Mouse (Mus musculus) megakaryocyte, embryonic 14.5 days (primary cell): ENCODE results near the gene Srgap3. TPM values are rescaled to one million over a fixed set of nuclear protein-coding genes. Genes with fewer than 3 reads are reported as not detected.
A peak's percentile ranks its signal among the peaks of the same experiment; 100 is the strongest.

Experiments
- H3K27me3 ChIP-seq: replicated peaks from 2 replicates; pipeline ENCODE3; 2012; ENCODE audit warnings: inconsistent platforms
- H3K36me3 ChIP-seq: replicated peaks from 2 replicates; pipeline ENCODE3; 2012; ENCODE audit warnings: low read length, inconsistent platforms, mixed read lengths
- H3K4me1 ChIP-seq: 2 replicates; pipeline ENCODE4 v1.6.1; 2012; ENCODE audit warnings: inconsistent platforms
- H3K4me3 ChIP-seq: replicated peaks from 2 replicates; pipeline ENCODE3; 2012; ENCODE audit warnings: moderate library complexity, mild to moderate bottlenecking, inconsistent platforms
- H3K9me3 ChIP-seq: 2 replicates; pipeline ENCODE4 v1.6.1; 2012; ENCODE audit warnings: inconsistent platforms
- FLI1 ChIP-seq: IDR thresholded peaks from 2 replicates; pipeline ENCODE4 v1.6.1; 2012; ENCODE audit warnings: low read length, inconsistent platforms, mixed read lengths
- GATA1 ChIP-seq: IDR thresholded peaks from 3 replicates; pipeline ENCODE4 v1.6.1; 2012; ENCODE audit warnings: mixed read lengths, low read length, inconsistent platforms, borderline replicate concordance
- polyA plus RNA-seq: library from polyadenylated mRNA; stranded (reverse); fragments of >175 nt; gene quantifications from 2 replicates; pipeline ENCODE4 v1.2.3, GENCODE M21; 2012; ENCODE audit warnings: low replicate concordance; ENCODE audit not compliant: insufficient read depth

The Srgap3 gene
- polyA plus RNA-seq, 1 experiment = 8.3 TPM

DNA sequence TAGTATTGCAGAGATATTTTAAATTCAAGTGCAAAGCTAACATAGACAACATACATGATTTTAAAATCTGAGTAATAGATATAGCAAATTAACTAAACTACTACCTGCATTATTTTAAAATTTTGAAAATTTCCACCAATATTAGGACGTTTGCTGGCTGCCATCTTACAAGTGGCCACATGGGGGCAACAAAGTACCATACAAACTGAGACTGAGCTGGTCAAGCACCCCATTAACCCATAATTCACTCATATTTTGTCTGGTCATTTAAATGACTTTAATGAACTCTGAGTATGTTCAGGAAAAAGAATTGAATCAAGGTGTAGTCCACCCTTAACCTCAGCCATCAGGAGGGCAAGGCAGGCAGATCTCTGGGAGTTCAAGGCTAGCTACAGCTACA lies 246.7 kb downstream of the Srgap3 start:
- H3K4me1 ChIP-seq = peaks cover 49% of the 10 kb centered on the region
- H3K36me3 ChIP-seq = peaks cover 10% of the 10 kb centered on the region
- H3K27me3 ChIP-seq = no peaks in the 10 kb centered on the region
- peaks cover 5% of the 10 kb centered on the region for H3K9me3 ChIP-seq
- H3K4me3 ChIP-seq = no peak overlapping the region
- no peak for TF ChIP-seq GATA1
- TF ChIP-seq FLI1 = no peak

DNA sequence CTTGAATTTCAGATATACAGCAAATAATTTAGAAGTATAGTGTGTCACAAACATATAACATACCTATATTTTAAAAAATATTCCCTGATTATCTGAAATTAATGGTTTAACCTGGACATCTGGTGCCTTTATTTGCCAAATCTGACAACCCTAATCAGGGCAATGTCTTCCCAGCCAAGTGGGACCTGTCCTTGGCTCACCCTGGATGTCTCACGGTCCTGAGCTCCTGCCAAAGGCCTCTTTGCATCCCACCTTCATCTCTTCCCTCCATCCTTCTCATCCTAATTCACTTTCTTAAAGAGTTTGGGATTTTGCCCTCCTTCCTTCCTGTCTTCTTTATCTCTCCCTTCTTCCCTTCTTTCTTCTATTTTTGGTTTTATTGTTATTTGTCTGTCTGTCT lies 248.0 kb downstream of the Srgap3 start:
- H3K4me1 ChIP-seq = peaks cover 60% of the 10 kb centered on the region
- H3K27me3 ChIP-seq = no peaks in the 10 kb centered on the region
- TF ChIP-seq GATA1 = no peak
- TF ChIP-seq FLI1 = no peak
- peaks cover 6% of the 10 kb centered on the region for H3K36me3 ChIP-seq
- peaks cover 3% of the 10 kb centered on the region for H3K9me3 ChIP-seq
- no peak overlapping the region for H3K4me3 ChIP-seq

DNA sequence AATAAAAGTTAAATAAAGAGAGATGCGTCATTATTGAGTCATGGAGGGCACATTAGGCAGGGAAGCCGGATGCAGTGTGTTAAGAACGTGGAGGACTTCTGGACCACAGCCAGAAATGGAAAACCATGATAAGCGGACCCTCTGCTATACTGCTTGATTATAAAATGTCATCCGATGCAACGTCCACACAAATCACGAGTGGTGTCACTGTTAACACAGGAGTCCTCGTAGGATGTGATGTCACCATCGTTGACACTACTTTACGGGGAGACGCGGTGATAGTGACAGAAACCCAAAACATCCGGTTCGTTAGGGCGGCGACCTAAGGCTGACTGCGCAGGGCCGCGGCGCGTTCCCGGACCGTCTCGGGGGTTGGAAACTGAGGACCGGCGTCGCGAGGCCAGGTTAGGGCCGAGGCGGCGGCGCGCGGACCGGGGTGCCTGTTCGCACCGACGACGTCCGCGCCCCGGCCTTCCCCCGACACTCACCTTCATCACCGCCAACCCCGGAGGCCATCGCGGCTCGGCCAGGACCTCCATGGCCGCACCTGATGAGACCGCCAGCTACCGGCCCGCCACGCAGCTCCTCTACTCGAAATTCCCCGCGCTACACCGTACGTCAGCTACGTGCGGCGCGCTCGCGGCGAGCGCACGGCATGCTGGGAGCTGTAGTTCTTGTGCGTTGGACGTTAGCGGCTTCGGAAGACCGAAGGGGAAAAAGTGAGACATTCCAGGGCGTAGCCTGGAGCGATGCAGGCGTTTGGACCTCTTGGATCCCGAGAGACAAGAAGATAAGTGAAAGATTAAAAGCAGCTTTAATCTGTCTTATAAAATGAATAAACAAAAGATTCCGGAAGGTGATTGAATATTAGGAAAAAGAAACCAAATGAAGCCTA lies 250.8 kb downstream of the Srgap3 start, which contains the start of gene Rad18:
Gene Rad18, minus strand, starts transcription at position 631 of the 895 bp plus-strand sequence.
- no peaks in the 10 kb centered on the region for H3K27me3 ChIP-seq
- H3K36me3 ChIP-seq = peaks cover 27% of the 10 kb centered on the region
- H3K4me3 ChIP-seq = peak within 1 kb of the TSS; percentile 97
- H3K4me1 ChIP-seq = peaks cover 84% of the 10 kb centered on the region
- TF ChIP-seq FLI1 = no peak
- no peak for TF ChIP-seq GATA1
- no peaks in the 10 kb centered on the region for H3K9me3 ChIP-seq

DNA sequence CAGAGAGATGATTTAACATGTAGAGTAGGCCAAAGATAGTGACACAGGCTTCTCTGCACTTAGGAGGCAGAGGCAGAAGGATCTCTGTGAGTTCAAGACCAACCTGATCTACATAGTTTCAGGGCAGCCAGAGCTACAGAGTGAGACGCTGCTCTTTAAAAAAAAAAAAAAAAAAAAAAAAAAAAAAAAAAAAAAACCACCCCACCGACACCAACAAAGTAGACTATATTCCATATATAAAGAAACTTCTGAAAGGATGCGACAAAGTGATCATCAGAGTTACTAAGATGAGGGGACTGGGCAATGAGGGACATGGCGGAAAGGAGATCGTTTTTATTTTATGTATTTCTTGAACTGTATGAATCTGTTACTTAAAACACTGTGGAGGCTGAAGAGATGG lies 252.6 kb downstream of the Srgap3 start:
- Histone ChIP-seq H3K4me1 (peaks cover 73% of the 10 kb centered on the region), H3K27me3 (no peaks in the 10 kb centered on the region), H3K9me3 (no peaks in the 10 kb centered on the region), H3K36me3 (peaks cover 45% of the 10 kb centered on the region), H3K4me3 (no peak overlapping the region)
- TF ChIP-seq FLI1 (no peak), GATA1 (no peak)

DNA sequence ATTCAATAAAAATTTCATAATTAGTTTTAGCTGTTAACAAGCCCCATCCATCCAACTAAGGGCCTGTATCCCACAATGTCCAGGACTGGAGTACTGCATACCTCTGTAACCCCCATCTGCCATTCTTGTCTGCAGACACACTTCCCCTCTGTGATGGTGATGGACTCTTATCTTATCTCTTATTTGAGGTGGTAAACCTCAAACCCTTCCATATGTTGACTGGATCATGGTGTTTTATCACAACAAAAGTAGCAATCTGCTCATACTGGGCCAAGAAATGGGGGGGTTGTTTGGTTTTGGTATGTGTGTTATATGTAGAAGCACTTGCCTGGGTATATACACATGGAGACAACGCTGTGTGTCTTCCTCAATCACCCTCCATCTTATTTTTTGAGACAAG lies 255.5 kb downstream of the Srgap3 start:
- peaks cover 69% of the 10 kb centered on the region for H3K4me1 ChIP-seq
- no peaks in the 10 kb centered on the region for H3K9me3 ChIP-seq
- no peak for TF ChIP-seq FLI1
- no peak for TF ChIP-seq GATA1
- peaks cover 68% of the 10 kb centered on the region for H3K36me3 ChIP-seq
- H3K27me3 ChIP-seq = no peaks in the 10 kb centered on the region
- no peak overlapping the region for H3K4me3 ChIP-seq

DNA sequence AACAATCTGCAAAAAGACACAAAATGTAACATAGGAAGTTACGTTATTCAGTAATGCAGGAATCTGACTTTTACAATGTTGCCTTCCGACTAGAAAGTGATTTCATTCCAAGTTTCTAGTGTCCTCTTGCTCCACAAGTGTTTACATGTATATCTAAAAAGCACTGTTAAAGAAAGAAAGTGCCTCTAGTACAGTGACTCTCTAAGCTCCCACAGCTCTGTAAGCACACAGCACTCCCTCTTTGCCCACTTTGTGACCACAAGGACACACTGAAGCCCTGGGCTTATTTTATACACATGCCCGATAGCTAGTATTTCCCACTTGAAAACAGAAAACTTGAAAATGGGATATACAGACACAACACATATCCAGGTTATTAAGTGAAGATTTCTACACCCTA lies 259.0 kb downstream of the Srgap3 start:
- H3K4me3 ChIP-seq = no peak overlapping the region
- H3K27me3 ChIP-seq = no peaks in the 10 kb centered on the region
- peaks cover 83% of the 10 kb centered on the region for H3K36me3 ChIP-seq
- no peaks in the 10 kb centered on the region for H3K9me3 ChIP-seq
- peaks cover 71% of the 10 kb centered on the region for H3K4me1 ChIP-seq
- TF ChIP-seq FLI1 = no peak
- no peak for TF ChIP-seq GATA1

DNA sequence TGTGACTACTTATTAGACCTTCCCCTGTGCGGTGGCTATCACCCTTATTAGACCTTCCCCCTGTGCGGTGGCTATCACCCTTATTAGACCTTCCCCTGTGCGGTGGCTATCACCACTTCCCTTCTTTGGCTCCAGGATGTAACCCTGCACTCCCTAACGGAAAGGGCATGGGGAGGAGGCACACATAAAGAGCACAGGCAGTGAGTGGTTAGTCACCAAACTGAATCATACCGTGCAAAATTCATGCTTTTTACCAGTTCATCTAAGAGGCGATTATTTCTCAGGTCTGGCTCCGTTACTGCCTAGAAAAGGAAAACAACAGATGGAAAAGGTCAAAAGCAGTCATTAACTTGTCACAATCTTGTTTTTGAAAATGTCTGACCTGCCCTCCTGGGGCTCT lies 260.6 kb downstream of the Srgap3 start:
- TF ChIP-seq FLI1 (no peak), GATA1 (no peak)
- no peaks in the 10 kb centered on the region for H3K27me3 ChIP-seq
- peaks cover 82% of the 10 kb centered on the region for H3K36me3 ChIP-seq
- peaks cover 65% of the 10 kb centered on the region for H3K4me1 ChIP-seq
- H3K4me3 ChIP-seq = peak overlapping the region; percentile 75
- H3K9me3 ChIP-seq = no peaks in the 10 kb centered on the region

DNA sequence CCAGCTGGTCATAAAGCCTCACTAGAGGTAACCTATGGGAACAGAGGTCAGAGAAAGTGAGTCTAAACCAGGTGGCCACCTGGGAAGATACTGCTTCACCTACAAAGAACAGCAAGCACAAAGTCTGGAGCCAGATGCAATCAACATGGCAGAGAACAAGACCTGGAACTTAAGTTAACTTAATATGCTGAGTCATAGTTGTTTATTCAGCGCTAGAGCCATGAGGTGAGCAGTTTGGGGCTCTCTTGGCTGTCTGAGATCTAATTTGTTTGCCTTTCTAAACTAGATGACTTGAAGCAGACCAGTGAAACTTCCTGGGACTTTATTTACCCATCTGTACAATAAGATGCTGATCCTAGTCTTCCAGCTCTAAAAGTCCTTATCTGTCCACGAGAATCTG lies 263.0 kb downstream of the Srgap3 start:
- Histone ChIP-seq H3K36me3 (peaks cover 81% of the 10 kb centered on the region), H3K4me3 (no peak overlapping the region), H3K27me3 (no peaks in the 10 kb centered on the region), H3K9me3 (no peaks in the 10 kb centered on the region), H3K4me1 (peaks cover 66% of the 10 kb centered on the region)
- TF ChIP-seq GATA1 (no peak), FLI1 (no peak)

Other genes starting within 250 kb of the Srgap3 start
- 5.0 TPM in 1 of 2 replicates, not detected in the other for gene Thumpd3, start 99.0 kb upstream of the Srgap3 start, polyA plus RNA-seq
- gene Setd5, start 130.1 kb upstream of the Srgap3 start, polyA plus RNA-seq = 5.5 and 15.2 TPM in 2 replicates
- gene Lhfpl4, start 248.1 kb upstream of the Srgap3 start, polyA plus RNA-seq = not detected in 2 replicates